8 mouse cellular contexts compared by ENCODE assay signal in genomic region chr15:99028874-99029458, GRCm38 (mm10). TPM values are rescaled to one million over a fixed set of nuclear protein-coding genes. Genes with fewer than 3 reads are reported as not detected.
A peak's percentile ranks its signal among the peaks of the same experiment; 100 is the strongest.
DNase-seq lines count a peak whose midpoint lies in the region; ATAC-seq and TF ChIP-seq lines count a peak whose summit lies in the region.

No protein-coding gene starts in this region.

- H3K27me3 ChIP-seq in C2C12 (ENCODE audit: control insufficient read depth, insufficient read depth, insufficient read length): no peaks in the 10 kb centered on the region
- peaks cover 8% of the 10 kb centered on the region for H3K27me3 ChIP-seq in forebrain, embryonic 10.5 days (ENCODE audit: poor library complexity, severe bottlenecking)
- no peaks in the 10 kb centered on the region for H3K27me3 ChIP-seq in liver, embryonic 11.5 days (replicated peaks; ENCODE audit: control insufficient read depth, insufficient read depth, low read length)
- H3K27me3 ChIP-seq in stomach, embryonic 16.5 days (ENCODE audit: control insufficient read depth, insufficient read depth, low read length): no peaks in the 10 kb centered on the region

- H3K9me3 ChIP-seq in forebrain, embryonic 10.5 days: no peaks in the 10 kb centered on the region
- H3K9me3 ChIP-seq in liver, embryonic 11.5 days (ENCODE audit: control insufficient read depth, low read length): no peaks in the 10 kb centered on the region
- no peaks in the 10 kb centered on the region for H3K9me3 ChIP-seq in stomach, embryonic 16.5 days (replicated peaks; ENCODE audit: control insufficient read depth, low read length)

- peak overlapping the region; percentile 88 for H3K9ac ChIP-seq in liver, embryonic 11.5 days (ENCODE audit: low read depth, low read length)
- H3K9ac ChIP-seq in stomach, embryonic 16.5 days (ENCODE audit: low read length): peak overlapping the region; percentile 83

- H3K4me1 ChIP-seq in forebrain, embryonic 10.5 days: peaks cover 49% of the 10 kb centered on the region
- peaks cover 18% of the 10 kb centered on the region for H3K4me1 ChIP-seq in liver, embryonic 11.5 days (replicated peaks; ENCODE audit: control insufficient read depth, insufficient read depth, low read length)
- H3K4me1 ChIP-seq in stomach, embryonic 16.5 days (ENCODE audit: control insufficient read depth, insufficient read depth, low read length): peaks cover 24% of the 10 kb centered on the region

- peak overlapping the region; percentile 88 for H3K27ac ChIP-seq in forebrain, embryonic 10.5 days
- H3K27ac ChIP-seq in liver, embryonic 11.5 days (ENCODE audit: low read depth, low read length): peak overlapping the region; percentile 90
- peak overlapping the region; percentile 98 for H3K27ac ChIP-seq in stomach, embryonic 16.5 days (ENCODE audit: low read length)

- TF ChIP-seq CTCF in C2C12 (IDR thresholded peaks at IDR 0.05; ENCODE audit: control insufficient read depth, insufficient read depth, insufficient read length): no peak

- H3K79me3 ChIP-seq in C2C12 (ENCODE audit: low read depth): peaks cover 38% of the 10 kb centered on the region

- peaks cover 22% of the 10 kb centered on the region for H3K36me3 ChIP-seq in C2C12 (ENCODE audit: control insufficient read depth, insufficient read depth)
- H3K36me3 ChIP-seq in forebrain, embryonic 10.5 days (replicated peaks): peaks cover 10% of the 10 kb centered on the region
- H3K36me3 ChIP-seq in liver, embryonic 11.5 days (ENCODE audit: control insufficient read depth, insufficient read depth, low read length): peaks cover 2% of the 10 kb centered on the region; the same call in 1 of the 2 replicates
- H3K36me3 ChIP-seq in stomach, embryonic 16.5 days (ENCODE audit: control insufficient read depth, insufficient read depth, low read length): no peaks in the 10 kb centered on the region

- H3K4me3 ChIP-seq in C2C12 (ENCODE audit: insufficient read depth, poor library complexity, severe bottlenecking): peak overlapping the region; percentile 100
- peak overlapping the region; percentile 62 for H3K4me3 ChIP-seq in forebrain, embryonic 10.5 days
- H3K4me3 ChIP-seq in liver, embryonic 11.5 days (ENCODE audit: low read depth, low read length): peak overlapping the region; percentile 80
- H3K4me3 ChIP-seq in stomach, embryonic 16.5 days (replicated peaks; ENCODE audit: low read length): peak overlapping the region; percentile 69

- ATAC-seq in liver, embryonic 11.5 days (replicated peaks; ENCODE audit: low FRiP score): no peak
- ATAC-seq in stomach, embryonic 16.5 days (ENCODE audit: insufficient read depth, low FRiP score): no peak
- ATAC-seq in activated CD4-positive, CD25-positive, alpha-beta regulatory T cell, adult 4 months: no peak

- 0% methylated on average over 8 of the region's 10 CpGs for WGBS in forebrain, embryonic 10.5 days
- WGBS in liver, embryonic 11.5 days: 3% methylated on average over 10 of the region's 10 CpGs
- WGBS in stomach, embryonic 16.5 days: 5% methylated on average over 10 of the region's 10 CpGs

- H3K4me2 ChIP-seq in liver, embryonic 11.5 days: peak overlapping the region; percentile 80
- peak overlapping the region; percentile 92 for H3K4me2 ChIP-seq in stomach, embryonic 16.5 days (ENCODE audit: low read depth, low read length)

- peak overlapping the region; percentile 64 for H3ac ChIP-seq in C2C12 (ENCODE audit: control insufficient read depth, insufficient read length, low read depth)

- H3K79me2 ChIP-seq in C2C12 (ENCODE audit: control insufficient read depth, insufficient read depth): peaks cover 39% of the 10 kb centered on the region

- DNase-seq in 3134 (ENCODE audit: extremely low read depth, insufficient read length, low spot score): peak; percentile 41
- DNase-seq in forebrain, embryonic 10.5 days (ENCODE audit: extremely low spot score, low spot score): peak; percentile 50
- DNase-seq in liver, embryonic 11.5 days (ENCODE audit: low spot score): peak; percentile 52
- no peak for DNase-seq in cerebellum, postnatal 10 days
- no peak for DNase-seq in cerebellum, adult 9-11 months

TF ChIP-seq in C2C12, 6 proteins besides CTCF, POLR2A, EP300 and RAD21:
- TF ChIP-seq MYOG (IDR thresholded peaks at IDR 0.05; ENCODE audit: control insufficient read depth, extremely low read depth, insufficient read length) (no peak), USF1 (IDR thresholded peaks at IDR 0.05; ENCODE audit: low read depth) (no peak), FOSL1 (IDR thresholded peaks at IDR 0.05; ENCODE audit: insufficient read depth, low read length, poor library complexity, severe bottlenecking) (no peak), MAX (IDR thresholded peaks at IDR 0.05) (no peak), MYOD1 (IDR thresholded peaks at IDR 0.05; ENCODE audit: control insufficient read depth, insufficient read length, low read depth) (no peak), CEBPB (IDR thresholded peaks at IDR 0.05; ENCODE audit: low read depth) (no peak)
TF ChIP-seq in C2C12: peak in this region for 0.

RNA-seq across cellular contexts. Expression of gene Tuba1c, which starts 0.7 kb away (rescaled TPM):
- polyA plus RNA-seq in C2C12 (2012; fragmentation: generic; extraction: Trizol): 976 TPM
- 160 and 171 TPM in 2 replicates for polyA plus RNA-seq in forebrain, embryonic 10.5 days (2016; fragmentation: Nextera tagmentation; extraction: Ambion mirVana)
- polyA plus RNA-seq in liver, embryonic 11.5 days (2014; fragmentation: Nextera tagmentation; extraction: Ambion mirVana): 202 and 214 TPM in 2 replicates
- polyA plus RNA-seq in stomach, embryonic 16.5 days (2015; fragmentation: Nextera tagmentation; extraction: Ambion mirVana): 196 and 209 TPM in 2 replicates
- 100 to 1,000 TPM in 1 of 2 experiments, 10 to 100 TPM in 1; 98.3 to 120 TPM for polyA plus RNA-seq in activated CD4-positive, CD25-positive, alpha-beta regulatory T cell, adult 4 months (2017; shearing (Covaris generic))

RNA-seq across cellular contexts. Expression of gene Prph, which starts 26.0 kb away (rescaled TPM):
- 1.3 TPM for polyA plus RNA-seq in C2C12 (2012; fragmentation: generic; extraction: Trizol)
- 0.20 and 0.33 TPM in 2 replicates for polyA plus RNA-seq in forebrain, embryonic 10.5 days (2016; fragmentation: Nextera tagmentation; extraction: Ambion mirVana)
- polyA plus RNA-seq in liver, embryonic 11.5 days (2014; fragmentation: Nextera tagmentation; extraction: Ambion mirVana): 0.36 and 0.90 TPM in 2 replicates
- polyA plus RNA-seq in stomach, embryonic 16.5 days (2015; fragmentation: Nextera tagmentation; extraction: Ambion mirVana): 24.4 and 25.4 TPM in 2 replicates
- polyA plus RNA-seq in activated CD4-positive, CD25-positive, alpha-beta regulatory T cell, adult 4 months (2017; shearing (Covaris generic)): not detected

RNA-seq across cellular contexts. Expression of gene Troap, which starts 45.4 kb away (rescaled TPM):
- 49.0 TPM for polyA plus RNA-seq in C2C12 (2012; fragmentation: generic; extraction: Trizol)
- polyA plus RNA-seq in forebrain, embryonic 10.5 days (2016; fragmentation: Nextera tagmentation; extraction: Ambion mirVana): 51.1 and 53.1 TPM in 2 replicates
- polyA plus RNA-seq in liver, embryonic 11.5 days (2014; fragmentation: Nextera tagmentation; extraction: Ambion mirVana): 26.5 and 27.8 TPM in 2 replicates
- polyA plus RNA-seq in stomach, embryonic 16.5 days (2015; fragmentation: Nextera tagmentation; extraction: Ambion mirVana): 25.6 and 26.4 TPM in 2 replicates
- 1 to 10 TPM; 3.6 to 4.4 TPM for polyA plus RNA-seq in activated CD4-positive, CD25-positive, alpha-beta regulatory T cell, adult 4 months (2017; shearing (Covaris generic))

RNA-seq across cellular contexts. Expression of gene C1ql4, which starts 58.7 kb away (rescaled TPM):
- 0.07 TPM for polyA plus RNA-seq in C2C12 (2012; fragmentation: generic; extraction: Trizol)
- polyA plus RNA-seq in forebrain, embryonic 10.5 days (2016; fragmentation: Nextera tagmentation; extraction: Ambion mirVana): 0.12 TPM in 1 of 2 replicates, not detected in the other
- polyA plus RNA-seq in liver, embryonic 11.5 days (2014; fragmentation: Nextera tagmentation; extraction: Ambion mirVana): 0.25 TPM in 1 of 2 replicates, not detected in the other
- polyA plus RNA-seq in stomach, embryonic 16.5 days (2015; fragmentation: Nextera tagmentation; extraction: Ambion mirVana): not detected in 2 replicates
- not detected for polyA plus RNA-seq in activated CD4-positive, CD25-positive, alpha-beta regulatory T cell, adult 4 months (2017; shearing (Covaris generic))

Comparison
In these comparisons a context has a peak if more than half of its experiments do, and no peak if none do; other contexts are left out.
1. DNase-seq: peak in 3134 (single experiment), forebrain, embryonic 10.5 days (single experiment) and liver, embryonic 11.5 days (single experiment); none in cerebellum, postnatal 10 days (0 of 2) and cerebellum, adult 9-11 months (single experiment).
2. RNA of gene Prph, which starts 26.0 kb away (polyA plus RNA-seq): 24.4 to 25.4 TPM in stomach, embryonic 16.5 days; 1.3 TPM in C2C12 (single experiment), 0.36 to 0.90 TPM in liver, embryonic 11.5 days, 0.20 to 0.33 TPM in forebrain, embryonic 10.5 days and not detected in activated CD4-positive, CD25-positive, alpha-beta regulatory T cell, adult 4 months; every median in the first group is over 10 times any median in the second.
3. Peak in every context shown above with its lines, with median percentiles within 50 percentile points of each other: H3K4me3 ChIP-seq and H3K27ac ChIP-seq.